Mouse (Mus musculus) kidney, embryonic 14.5 days (tissue): ENCODE measurements around the gene Sun5. TPM values are rescaled to one million over a fixed set of nuclear protein-coding genes. Genes with fewer than 3 reads are reported as not detected.

Source experiments
- ATAC-seq: fragments of 200-750 bp; cut with Nextera tagmentation; 2 replicates; pipeline ENCODE4 v1.8.0; 2017; ENCODE audit warnings: moderate number of reproducible peaks, mild to moderate bottlenecking, moderate TSS enrichment, moderate library complexity; ENCODE audit not compliant: low FRiP score, low TSS enrichment
- H3K27ac ChIP-seq: fragments of 300-500 bp; sonication (generic); 2 replicates; pipeline ENCODE4 v1.5.1; 2014; ENCODE audit warnings: low read depth, mild to moderate bottlenecking, low read length, moderate library complexity, mixed read lengths
- H3K27me3 ChIP-seq: fragments of 300-500 bp; sonication (generic); 2 replicates; pipeline ENCODE4 v1.6.1; 2014; ENCODE audit warnings: mild to moderate bottlenecking, low read length; ENCODE audit not compliant: control insufficient read depth, insufficient read depth
- H3K36me3 ChIP-seq: fragments of 300-500 bp; sonication (generic); 2 replicates; pipeline ENCODE4 v1.6.1; 2014; ENCODE audit warnings: low read length, mixed read lengths; ENCODE audit not compliant: control insufficient read depth, insufficient read depth
- H3K4me1 ChIP-seq: fragments of 300-500 bp; sonication (generic); 2 replicates; pipeline ENCODE4 v1.6.1; 2014; ENCODE audit warnings: low read length, mixed read lengths; ENCODE audit not compliant: control insufficient read depth, insufficient read depth
- H3K4me2 ChIP-seq: fragments of 300-500 bp; sonication (generic); replicated peaks from 2 replicates; pipeline ENCODE4 v1.6.1; 2014; ENCODE audit warnings: low read depth, mild to moderate bottlenecking, low read length
- H3K4me3 ChIP-seq: fragments of 300-500 bp; sonication (generic); 2 replicates; pipeline ENCODE4 v1.5.1; 2014; ENCODE audit warnings: mild to moderate bottlenecking, low read length
- H3K9ac ChIP-seq: fragments of 300-500 bp; sonication (generic); 2 replicates; pipeline ENCODE4 v1.6.1; 2014; ENCODE audit warnings: low read depth, mild to moderate bottlenecking, low read length, moderate library complexity
- H3K9me3 ChIP-seq: fragments of 300-500 bp; sonication (generic); 2 replicates; pipeline ENCODE4 v1.6.1; 2016; ENCODE audit warnings: low read length; ENCODE audit not compliant: control insufficient read depth
- WGBS: fragments of 180-500 bp; shearing (Covaris S2); extraction: QIAGEN DNeasy Blood & Tissue Kit; methylation state at CpG from one replicate; pipeline ENCODE4 v1.1.7; 2014; 5-methylcytosine and 5-hydroxymethylcytosine counted together
- polyA plus RNA-seq: library from polyadenylated mRNA; unstranded; fragments of >200 nt; fragmentation: Nextera tagmentation; extraction: Ambion mirVana; gene quantifications from 2 replicates; pipeline ENCODE4 v1.2.1, GENCODE M21; 2014

The Sun5 gene
- polyA plus RNA-seq: not detected in 2 replicates

- H3K4me3 ChIP-seq: no peak within 1 kb of the TSS
- H3K27me3 ChIP-seq: no peaks in the 10 kb centered on the region
- H3K27ac ChIP-seq: no peak within 1 kb of the TSS
- 88% methylated on average over 4 of the region's 4 CpGs for WGBS
- H3K4me2 ChIP-seq: no peak within 1 kb of the TSS
- H3K9me3 ChIP-seq: no peaks in the 10 kb centered on the region
- no peak within 1 kb of the TSS for H3K9ac ChIP-seq
- no peaks in the 10 kb centered on the region for H3K36me3 ChIP-seq
- no peak for ATAC-seq
- no peaks in the 10 kb centered on the region for H3K4me1 ChIP-seq
Observed at GRCm38 (mm10) chr2:153870984-153871383, at the start of gene Sun5. Sun5 (minus strand) TSS chr2:153871084.

GRCm38 (mm10) chr2:153917930-153918329, 47.0 kb upstream of the Sun5 start, which contains the start of gene Bpifb3:
Bpifb3 (plus strand) TSS chr2:153918230.
- no peak for ATAC-seq
- H3K27me3 ChIP-seq: no peaks in the 10 kb centered on the region
- H3K9ac ChIP-seq: no peak within 1 kb of the TSS
- H3K27ac ChIP-seq: no peak within 1 kb of the TSS
- WGBS: 75% methylated on average over 8 of the region's 8 CpGs
- no peaks in the 10 kb centered on the region for H3K9me3 ChIP-seq
- no peak within 1 kb of the TSS for H3K4me2 ChIP-seq
- H3K36me3 ChIP-seq: no peaks in the 10 kb centered on the region
- no peak within 1 kb of the TSS for H3K4me3 ChIP-seq
- H3K4me1 ChIP-seq: no peaks in the 10 kb centered on the region

GRCm38 (mm10) chr2:153914151-153914550, 43.3 kb upstream of the Sun5 start:
- ATAC-seq: no peak
- Histone ChIP-seq H3K9ac (no peak overlapping the region), H3K36me3 (no peaks in the 10 kb centered on the region), H3K4me2 (no peak overlapping the region), H3K4me1 (no peaks in the 10 kb centered on the region), H3K4me3 (no peak overlapping the region), H3K27ac (no peak overlapping the region), H3K9me3 (no peaks in the 10 kb centered on the region), H3K27me3 (no peaks in the 10 kb centered on the region)
- WGBS: 69% methylated on average over 5 of the region's 5 CpGs

GRCm38 (mm10) chr2:153906626-153907025, 35.7 kb upstream of the Sun5 start:
- no peak for ATAC-seq
- no peaks in the 10 kb centered on the region for H3K27me3 ChIP-seq
- no peak overlapping the region for H3K4me3 ChIP-seq
- H3K4me2 ChIP-seq: no peak overlapping the region
- 88% methylated on average over 4 of the region's 4 CpGs for WGBS
- H3K4me1 ChIP-seq: no peaks in the 10 kb centered on the region
- no peak overlapping the region for H3K27ac ChIP-seq
- H3K36me3 ChIP-seq: no peaks in the 10 kb centered on the region
- no peak overlapping the region for H3K9ac ChIP-seq
- no peaks in the 10 kb centered on the region for H3K9me3 ChIP-seq

GRCm38 (mm10) chr2:153902726-153903125, 31.8 kb upstream of the Sun5 start:
- Histone ChIP-seq H3K27ac (no peak overlapping the region), H3K27me3 (no peaks in the 10 kb centered on the region), H3K36me3 (no peaks in the 10 kb centered on the region), H3K4me1 (no peaks in the 10 kb centered on the region), H3K4me2 (no peak overlapping the region), H3K9ac (no peak overlapping the region), H3K4me3 (no peak overlapping the region), H3K9me3 (no peaks in the 10 kb centered on the region)
- no peak for ATAC-seq
- 79% methylated on average over 6 of the region's 6 CpGs for WGBS

- 76% methylated on average over 4 of the region's 4 CpGs for WGBS
- no peak within 1 kb of the TSS for H3K4me2 ChIP-seq
- no peaks in the 10 kb centered on the region for H3K4me1 ChIP-seq
- H3K27ac ChIP-seq: no peak within 1 kb of the TSS
- H3K36me3 ChIP-seq: no peaks in the 10 kb centered on the region
- ATAC-seq: no peak
- H3K27me3 ChIP-seq: no peaks in the 10 kb centered on the region
- H3K9me3 ChIP-seq: no peaks in the 10 kb centered on the region
- no peak within 1 kb of the TSS for H3K9ac ChIP-seq
- no peak within 1 kb of the TSS for H3K4me3 ChIP-seq
Observed at GRCm38 (mm10) chr2:153900088-153900487, 29.2 kb upstream of the Sun5 start, which contains the start of gene Bpifb6. Bpifb6 (plus strand) TSS chr2:153900388.

- ATAC-seq: no peak
- no peak overlapping the region for H3K27ac ChIP-seq
- no peak overlapping the region for H3K9ac ChIP-seq
- no peaks in the 10 kb centered on the region for H3K9me3 ChIP-seq
- H3K4me3 ChIP-seq: no peak overlapping the region
- no peak overlapping the region for H3K4me2 ChIP-seq
- WGBS: 83% methylated on average over 5 of the region's 5 CpGs
- H3K27me3 ChIP-seq: no peaks in the 10 kb centered on the region
- no peaks in the 10 kb centered on the region for H3K36me3 ChIP-seq
- H3K4me1 ChIP-seq: no peaks in the 10 kb centered on the region
Observed at GRCm38 (mm10) chr2:153899111-153899510, 28.2 kb upstream of the Sun5 start.

GRCm38 (mm10) chr2:153874745-153875144, 3.9 kb upstream of the Sun5 start, which contains the start of gene Bpifb2:
Bpifb2 (plus strand) TSS chr2:153875045.
- no peaks in the 10 kb centered on the region for H3K9me3 ChIP-seq
- no peak within 1 kb of the TSS for H3K4me3 ChIP-seq
- no peaks in the 10 kb centered on the region for H3K4me1 ChIP-seq
- no peaks in the 10 kb centered on the region for H3K36me3 ChIP-seq
- no peak within 1 kb of the TSS for H3K27ac ChIP-seq
- no peak for ATAC-seq
- WGBS: 71% methylated on average over 9 of the region's 9 CpGs
- no peak within 1 kb of the TSS for H3K9ac ChIP-seq
- no peak within 1 kb of the TSS for H3K4me2 ChIP-seq
- no peaks in the 10 kb centered on the region for H3K27me3 ChIP-seq

- Histone ChIP-seq H3K27ac (no peak overlapping the region), H3K27me3 (no peaks in the 10 kb centered on the region), H3K4me3 (no peak overlapping the region), H3K4me1 (no peaks in the 10 kb centered on the region), H3K9ac (no peak overlapping the region), H3K4me2 (no peak overlapping the region), H3K36me3 (no peaks in the 10 kb centered on the region), H3K9me3 (no peaks in the 10 kb centered on the region)
- ATAC-seq: no peak
- 79% methylated on average over 3 of the region's 3 CpGs for WGBS
Observed at GRCm38 (mm10) chr2:153861960-153862359, 8.9 kb downstream of the Sun5 start.
